Mouse (Mus musculus): ENCODE results near the gene Gm20388. TPM values are rescaled to one million over a fixed set of nuclear protein-coding genes. Genes with fewer than 3 reads are reported as not detected.

The Gm20388 gene
- total RNA-seq, 2 experiments from 2014 or later = 6.8 to 7.8 TPM

DNA sequence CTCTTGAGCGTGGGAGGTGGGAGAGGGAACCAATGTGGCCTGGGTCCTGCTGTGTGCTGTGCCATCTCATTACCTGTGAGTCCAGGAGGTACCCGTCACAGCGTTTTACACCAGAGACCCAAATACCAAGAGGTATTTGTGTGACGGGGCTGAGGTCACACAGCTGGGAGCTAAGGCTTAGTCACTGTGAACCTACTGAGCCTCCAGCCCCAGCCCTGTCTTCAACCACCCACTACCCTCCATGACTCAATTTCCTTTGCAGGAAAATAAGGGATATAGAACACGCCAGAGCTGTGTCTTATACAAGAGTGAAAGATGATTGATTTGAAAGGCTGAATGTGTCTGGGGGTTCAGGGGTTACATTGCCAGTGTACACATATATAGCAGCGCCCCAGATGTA, 552.0 kb downstream of the Gm20388 start:
- DNase-seq = no peak
- intact Hi-C loops (cut with DNase I) = no loop called here

DNA sequence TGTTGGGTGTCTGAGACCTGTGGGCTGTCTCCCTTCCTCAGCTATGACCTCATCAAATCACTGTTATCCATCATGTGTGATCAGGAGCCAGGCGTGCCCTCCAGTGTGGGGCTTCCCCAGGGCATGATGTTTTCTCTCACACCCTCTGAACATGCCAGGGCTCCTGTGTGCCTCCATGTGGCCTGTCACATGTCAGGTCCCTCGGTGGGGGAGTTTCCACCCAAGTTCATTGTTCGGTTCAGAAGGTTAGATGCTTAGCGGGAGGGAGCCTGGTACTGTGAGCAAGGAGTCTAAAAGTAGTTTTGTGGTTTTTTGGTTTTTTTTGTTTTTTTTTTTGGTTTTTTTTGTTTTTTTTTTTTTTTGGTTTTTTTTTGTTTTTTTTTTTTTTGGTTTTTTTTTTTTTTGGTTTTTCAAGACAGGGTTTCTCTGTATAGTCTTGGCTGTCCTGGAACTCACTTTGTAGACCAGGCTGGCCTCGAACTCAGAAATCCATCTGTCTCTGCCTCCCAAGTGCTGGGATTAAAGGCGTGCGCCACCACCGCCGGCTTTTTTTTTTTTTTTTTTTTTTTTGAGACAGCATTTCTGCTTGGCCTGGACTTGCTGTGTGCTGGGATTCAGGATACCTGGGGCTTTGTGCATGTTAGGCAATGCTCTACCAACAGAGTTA, 553.4 kb downstream of the Gm20388 start:
- intact Hi-C loops (cut with DNase I) = no loop called here

DNA sequence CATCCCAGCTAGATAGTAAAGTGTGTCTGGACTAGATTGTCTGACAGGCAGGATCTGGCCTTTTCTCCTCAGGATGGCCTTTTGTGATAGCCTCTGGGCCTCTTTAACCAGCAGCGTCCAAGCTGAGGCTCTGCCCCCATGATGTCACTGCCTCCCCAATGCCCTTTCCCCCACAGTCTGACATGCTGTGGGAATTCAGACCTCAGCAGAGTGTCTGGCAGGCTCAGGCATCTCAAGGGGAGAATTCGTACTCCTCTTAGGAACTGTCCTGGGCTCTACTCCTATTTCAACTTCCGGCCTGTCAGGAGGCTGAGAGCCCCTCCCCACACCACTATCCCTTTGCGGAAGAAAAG, 553.9 kb downstream of the Gm20388 start:
- DNase-seq = no peak
- intact Hi-C loops (cut with DNase I) = no loop called here

More for the DNA sequence above, 553.4 kb downstream of the Gm20388 start:
- no peak for DNase-seq

GRCm38 (mm10) chr8:120465710-120466109, 555.1 kb downstream of the Gm20388 start:
- no peak for DNase-seq
- intact Hi-C loops (cut with DNase I) = no loop called here

DNA sequence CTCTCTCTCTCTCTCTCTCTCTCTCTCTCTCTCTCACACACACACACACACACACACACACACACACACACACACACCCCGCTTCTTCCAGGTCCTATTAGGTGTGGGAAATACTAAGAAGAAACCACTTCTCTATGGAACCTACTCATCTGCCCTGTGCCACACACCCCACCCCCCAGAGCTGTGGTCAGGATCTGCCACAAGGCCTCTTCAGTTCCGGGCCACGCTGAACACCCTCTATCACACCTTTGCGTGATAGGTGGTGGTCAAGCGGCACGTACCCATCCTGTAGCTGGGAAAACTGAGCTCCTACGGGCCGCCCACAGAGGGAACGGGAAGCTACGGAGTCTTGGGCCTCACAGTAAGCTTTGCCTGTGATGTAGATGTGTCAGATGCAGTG, 555.6 kb downstream of the Gm20388 start:
- no peak for DNase-seq
- intact Hi-C loops (cut with DNase I) = no loop called here

DNA sequence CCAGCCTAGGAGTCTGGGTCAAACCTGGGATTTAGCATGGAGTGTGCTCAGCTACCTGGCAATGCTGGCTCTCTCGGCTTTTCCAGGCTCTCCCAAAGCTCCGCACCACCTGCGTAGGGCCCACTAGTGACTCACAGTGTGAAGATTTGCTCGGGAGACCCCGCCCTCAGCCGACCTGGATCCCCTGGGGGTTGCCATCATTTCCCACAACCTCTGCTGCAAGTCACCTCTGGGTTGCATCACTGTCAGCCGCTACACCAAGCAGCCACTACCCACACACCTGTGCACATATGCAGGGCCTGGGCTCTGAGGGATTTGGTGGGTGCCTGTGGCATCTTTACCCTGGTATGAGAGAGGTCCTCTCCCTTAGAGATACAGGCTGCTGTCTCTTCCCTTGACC, 557.0 kb downstream of the Gm20388 start:
- no peak for DNase-seq
- intact Hi-C loops (cut with DNase I) = no loop called here

DNA sequence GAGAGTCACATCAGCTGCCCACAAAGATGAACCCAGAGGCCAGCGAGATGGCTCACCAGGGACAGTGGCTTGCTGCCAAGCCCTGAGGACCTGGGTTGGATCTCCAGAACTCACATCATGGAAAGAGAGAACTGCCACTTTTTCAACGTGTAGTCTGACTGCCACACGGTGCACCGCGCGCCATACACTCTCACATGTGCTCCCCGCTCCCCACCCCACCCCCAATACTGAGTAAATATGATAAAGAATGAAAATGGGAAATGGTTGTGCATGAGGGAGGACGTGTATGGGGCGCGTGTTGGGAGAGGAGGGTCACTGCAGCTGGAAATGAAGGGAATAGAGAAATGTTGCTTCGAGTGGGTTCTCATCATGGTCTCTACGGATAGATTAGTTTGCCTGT, 559.5 kb downstream of the Gm20388 start:
- intact Hi-C loops (cut with DNase I) = loop anchor here (5.0 kb wide), 1 partner anchor 63 kb away; no protein-coding TSS in a partner anchor
- no peak for DNase-seq

- DNase-seq = no peak
- intact Hi-C loops (cut with DNase I) = loop anchor here (5.0 kb wide), 1 partner anchor 64 kb away; no protein-coding TSS in a partner anchor
These were observed 560.5 kb downstream of the Gm20388 start for GRCm38 (mm10) chr8:120471166-120471565.

GRCm38 (mm10) chr8:120471752-120472151, 561.1 kb downstream of the Gm20388 start:
- no peak for DNase-seq
- intact Hi-C loops (cut with DNase I) = loop anchor here (5.0 kb wide), 1 partner anchor 64 kb away; no protein-coding TSS in a partner anchor

GRCm38 (mm10) chr8:120472230-120472629, 561.6 kb downstream of the Gm20388 start:
- intact Hi-C loops (cut with DNase I) = loop anchor here (5.0 kb wide), 1 partner anchor 65 kb away; no protein-coding TSS in a partner anchor
- no peak for DNase-seq

DNA sequence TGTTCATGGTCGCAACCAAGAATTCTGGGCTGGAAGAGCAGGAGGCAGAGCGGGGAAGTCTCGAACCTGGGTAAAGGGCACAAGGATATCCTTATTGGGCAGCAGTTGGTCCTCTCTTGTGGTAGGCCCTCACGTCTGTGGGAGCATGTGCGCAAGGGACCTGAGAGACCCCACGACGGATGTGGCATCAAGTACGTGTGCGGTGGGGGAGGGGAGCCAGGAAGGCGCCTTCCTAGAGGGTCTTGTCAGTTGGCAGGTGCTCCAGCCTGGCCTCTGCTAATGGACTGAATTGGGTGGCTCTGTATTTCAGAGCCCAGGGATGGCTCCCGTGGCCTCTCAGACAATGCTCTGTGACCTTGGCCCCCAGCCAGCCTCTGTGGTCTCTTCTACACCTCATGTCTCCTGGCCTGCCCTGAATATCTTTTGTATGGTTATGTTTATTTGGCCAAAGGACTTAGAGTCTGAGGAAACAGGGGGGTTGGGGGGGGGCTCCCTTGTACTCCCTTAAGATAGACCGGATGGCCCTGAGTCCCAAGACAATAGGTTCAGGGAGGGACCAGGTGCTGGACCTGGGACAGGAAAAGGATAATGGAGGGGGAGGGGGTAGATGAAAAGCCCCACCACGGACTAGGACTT, 563.2 kb downstream of the Gm20388 start:
- intact Hi-C loops (cut with DNase I) = loop anchor here (5.0 kb wide), 1 partner anchor 67 kb away; no protein-coding TSS in a partner anchor
- DNase-seq = no peak

- intact Hi-C loops (cut with DNase I) = loop anchor here (5.0 kb wide), 1 partner anchor 67 kb away; no protein-coding TSS in a partner anchor
- no peak for DNase-seq
These were observed 564.0 kb downstream of the Gm20388 start for GRCm38 (mm10) chr8:120474496-120475235.

GRCm38 (mm10) chr8:120475462-120476201, 565.0 kb downstream of the Gm20388 start:
- intact Hi-C loops (cut with DNase I) = no loop called here

DNA sequence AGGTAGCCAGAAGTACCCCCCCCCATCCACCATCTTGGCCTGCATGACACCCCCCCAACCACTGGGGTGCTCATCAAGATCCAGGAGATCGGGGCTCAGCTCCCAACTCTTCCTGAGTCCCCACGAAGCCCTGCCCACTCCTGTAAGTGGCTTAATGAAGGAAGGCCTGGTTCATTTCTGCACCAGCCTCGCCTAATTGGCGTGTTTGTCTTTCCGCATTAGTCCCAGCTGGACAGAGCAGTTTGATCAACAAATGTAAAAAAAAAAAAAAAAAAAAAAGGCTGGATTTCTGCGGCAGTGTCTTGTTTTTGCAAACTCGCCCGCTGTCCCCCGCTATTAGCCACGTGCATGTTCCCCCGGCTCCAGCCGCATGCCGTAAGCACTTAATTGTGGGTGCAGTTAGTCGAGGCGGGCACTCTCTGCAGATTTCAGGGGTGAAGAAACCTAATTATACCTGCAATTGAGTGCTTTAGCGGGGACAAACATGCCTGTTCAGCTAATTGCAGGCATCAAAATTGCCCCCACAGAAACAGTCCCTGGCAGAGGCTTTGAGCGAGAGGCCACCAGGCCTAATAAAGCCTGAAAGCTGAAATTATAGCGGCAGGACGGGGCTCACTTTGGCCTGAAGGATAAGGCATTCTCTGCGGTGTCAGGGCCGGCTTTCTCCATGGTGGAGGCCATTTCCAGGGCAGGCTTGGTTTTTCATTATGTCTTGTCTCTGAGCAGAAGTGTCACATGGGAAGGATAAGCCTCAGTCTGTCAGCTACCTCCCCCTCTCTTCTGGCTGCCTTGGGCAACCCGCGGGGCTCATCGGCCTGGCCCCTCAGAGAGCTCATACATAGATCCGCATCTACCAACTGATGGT, 566.3 kb downstream of the Gm20388 start:
- intact Hi-C loops (cut with DNase I) = no loop called here
- DNase-seq = no peak

More at GRCm38 (mm10) chr8:120475462-120476201, 565.0 kb downstream of the Gm20388 start:
- DNase-seq = no peak

GRCm38 (mm10) chr8:120478754-120479153, 568.1 kb downstream of the Gm20388 start:
- no peak for DNase-seq
- intact Hi-C loops (cut with DNase I) = no loop called here

GRCm38 (mm10) chr8:120479691-120480090, 569.0 kb downstream of the Gm20388 start:
- intact Hi-C loops (cut with DNase I) = no loop called here
- no peak for DNase-seq

GRCm38 (mm10) chr8:120482015-120482689, 571.5 kb downstream of the Gm20388 start:
- intact Hi-C loops (cut with DNase I) = no loop called here
- no peak for DNase-seq

- intact Hi-C loops (cut with DNase I) = no loop called here
- DNase-seq = no peak
These were observed 573.8 kb downstream of the Gm20388 start for GRCm38 (mm10) chr8:120484460-120484859.

GRCm38 (mm10) chr8:120485116-120485515, 574.5 kb downstream of the Gm20388 start:
- no peak for DNase-seq
- intact Hi-C loops (cut with DNase I) = loop anchor here (5.0 kb wide), 1 partner anchor 47 kb away; no protein-coding TSS in a partner anchor
